Mouse (Mus musculus) heart, adult 2 months (tissue): ENCODE measurements at regions not wholly inside any gene's neighbourhood (a gene's known extent, or its start where the extent isn't known, plus 50 kb on each side); places are given as distances from the start of the nearest gene placed in this dataset.

Source experiments
- CTCF ChIP-seq: fragments of 200-600 bp; IDR thresholded peaks from 2 replicates; pipeline ENCODE4 v1.8.1; 2022; ENCODE audit warnings: antibody characterized with exemption, mild to moderate bottlenecking, moderate library complexity
- POLR2A ChIP-seq: fragments of 200-500 bp; IDR thresholded peaks from 2 replicates; pipeline ENCODE4 v1.6.1; 2011; ENCODE audit warnings: mild to moderate bottlenecking, low read depth, low read length, control low read depth; ENCODE audit not compliant: insufficient read depth

- TF ChIP-seq CTCF, result no peak
- no peak for TF ChIP-seq POLR2A
Observed at GRCm38 (mm10) chr3:115655020-115655419, 59.9 kb downstream of the S1pr1 start.
